Mouse (Mus musculus): ENCODE results near the gene Epas1.
A peak's percentile ranks its signal among the peaks of the same experiment; 100 is the strongest.

DNA sequence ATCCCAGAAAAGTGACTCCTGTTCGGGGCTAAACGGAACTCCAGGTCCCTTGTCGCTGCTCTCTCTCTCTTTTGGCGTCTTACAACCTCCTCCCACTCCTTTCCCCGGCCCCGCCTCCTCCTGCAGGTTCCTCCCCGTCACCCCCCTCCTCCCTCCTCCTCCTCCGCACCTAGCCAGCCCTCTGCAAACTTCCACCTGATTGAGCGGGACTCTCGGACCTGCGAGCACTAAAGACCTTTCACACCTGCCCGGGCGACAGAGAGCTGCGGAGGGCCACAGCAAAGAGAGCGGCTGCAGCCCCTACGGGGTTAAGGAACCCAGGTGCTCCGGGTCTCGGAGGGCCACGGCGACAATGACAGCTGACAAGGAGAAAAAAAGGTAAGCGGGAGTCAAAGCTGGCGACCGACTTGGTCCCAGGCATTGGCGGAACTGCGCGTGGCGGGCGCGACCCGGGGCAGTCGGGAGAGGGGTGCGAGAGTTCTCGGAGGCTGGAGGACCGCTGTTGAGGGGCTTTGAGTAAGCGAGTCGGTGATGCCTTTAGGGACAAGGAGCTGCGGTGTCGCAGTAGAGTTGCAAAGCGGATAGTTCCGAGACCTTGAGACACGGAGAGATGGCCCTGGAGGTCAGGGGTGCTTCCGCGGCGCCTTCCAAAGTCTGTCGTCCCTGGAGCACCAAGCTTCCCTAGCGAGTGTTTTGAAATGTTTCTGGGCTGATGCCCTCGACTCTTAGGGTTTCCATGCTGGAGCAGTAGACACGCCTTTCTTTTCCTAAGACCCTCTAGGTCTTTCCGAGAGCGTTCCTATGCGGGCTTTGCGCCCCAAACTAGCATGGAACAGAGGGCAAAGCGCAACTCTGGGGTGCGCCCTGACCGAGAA, 668 bp downstream of the Epas1 start:
- TF ChIP-seq POLR2A (IDR thresholded peaks at IDR 0.05; ENCODE audit: insufficient read depth, low read length) (no peak), EP300 (IDR thresholded peaks at IDR 0.05; ENCODE audit: insufficient read depth, low read depth, low read length) (0 out of 2 replicates have a peak, but pooled peaks have one; percentile 3), CTCF (IDR thresholded peaks at IDR 0.05; ENCODE audit: low read depth, low read length) (no peak)

Data from ES-Bruce4 (cell line).